Mouse (Mus musculus) midbrain, embryonic 13.5 days (tissue): ENCODE results near the gene Sugp2. TPM values are rescaled to one million over a fixed set of nuclear protein-coding genes. Genes with fewer than 3 reads are reported as not detected.

ENCODE experiments used
- ATAC-seq: fragments of 200-750 bp; cut with Nextera tagmentation; 2 replicates; pipeline ENCODE4 v1.8.0; 2017; ENCODE audit warnings: mild to moderate bottlenecking, moderate TSS enrichment, moderate library complexity
- H3K27ac ChIP-seq: fragments of 300-500 bp; sonication (generic); 2 replicates; pipeline ENCODE4 v1.5.1; 2015; ENCODE audit warnings: inconsistent platforms, mild to moderate bottlenecking, moderate library complexity
- H3K27me3 ChIP-seq: fragments of 300-500 bp; sonication (generic); 2 replicates; pipeline ENCODE4 v1.6.1; 2015; ENCODE audit warnings: mild to moderate bottlenecking, inconsistent platforms
- H3K36me3 ChIP-seq: fragments of 300-500 bp; sonication (generic); 2 replicates; pipeline ENCODE4 v1.6.1; 2015; ENCODE audit warnings: mild to moderate bottlenecking, inconsistent platforms
- H3K4me1 ChIP-seq: fragments of 300-500 bp; sonication (generic); replicated peaks from 2 replicates; pipeline ENCODE4 v1.6.1; 2015; ENCODE audit warnings: inconsistent platforms
- H3K4me2 ChIP-seq: fragments of 300-500 bp; sonication (generic); replicated peaks from 2 replicates; pipeline ENCODE4 v1.6.1; 2015; ENCODE audit warnings: moderate library complexity, mild to moderate bottlenecking, inconsistent platforms
- H3K4me3 ChIP-seq: fragments of 300-500 bp; sonication (generic); replicated peaks from 2 replicates; pipeline ENCODE4 v1.5.1; 2015; ENCODE audit warnings: mild to moderate bottlenecking, inconsistent platforms
- H3K9ac ChIP-seq: fragments of 300-500 bp; sonication (generic); replicated peaks from 2 replicates; pipeline ENCODE4 v1.6.1; 2015; ENCODE audit warnings: mild to moderate bottlenecking, inconsistent platforms
- H3K9me3 ChIP-seq: fragments of 300-500 bp; sonication (generic); 2 replicates; pipeline ENCODE4 v1.6.1; 2016; ENCODE audit warnings: mild to moderate bottlenecking, inconsistent platforms
- WGBS: fragments of 180-500 bp; shearing (Covaris S2); methylation state at CpG from one replicate; pipeline ENCODE4 v1.1.7; 2015; 5-methylcytosine and 5-hydroxymethylcytosine counted together
- polyA plus RNA-seq: library from polyadenylated mRNA; unstranded; fragments of >200 nt; fragmentation: Nextera tagmentation; extraction: Ambion mirVana; gene quantifications from 2 replicates; pipeline ENCODE4 v1.2.1, GENCODE M21; 2015

Sugp2 gene
- polyA plus RNA-seq, 1 experiment from 2014 or later, result 84.2 TPM

DNA sequence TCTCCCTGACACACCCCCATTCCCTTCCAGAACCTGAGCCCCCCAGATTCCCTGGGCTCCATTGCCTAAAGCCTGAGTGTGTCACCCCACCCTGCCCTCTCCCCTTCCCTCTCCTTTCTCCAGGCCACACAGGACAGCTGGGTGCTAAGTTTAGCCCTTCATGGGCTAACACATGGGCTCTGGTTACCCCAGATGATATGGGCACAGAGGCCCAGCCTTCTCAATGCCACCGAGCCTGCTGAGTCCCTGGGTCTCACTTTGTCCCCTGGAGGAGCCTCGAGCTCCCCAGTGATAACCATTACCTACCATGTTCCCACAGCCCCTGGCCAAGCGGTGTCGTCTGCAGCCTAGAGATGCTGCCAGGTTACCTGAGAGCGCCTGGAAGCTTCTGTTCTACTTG is 83.8 kb downstream of the Sugp2 start:
- no peaks in the 10 kb centered on the region for H3K9me3 ChIP-seq
- H3K36me3 ChIP-seq, result peaks cover 50% of the 10 kb centered on the region
- H3K27ac ChIP-seq, result peak overlapping the region; percentile 95
- H3K4me2 ChIP-seq, result peak overlapping the region; percentile 68
- 92% methylated on average over 5 of the region's 5 CpGs for WGBS
- peaks cover 37% of the 10 kb centered on the region for H3K4me1 ChIP-seq
- H3K4me3 ChIP-seq, result peak overlapping the region; percentile 66
- H3K9ac ChIP-seq, result peak overlapping the region; percentile 84
- H3K27me3 ChIP-seq, result no peaks in the 10 kb centered on the region
- no peak for ATAC-seq

DNA sequence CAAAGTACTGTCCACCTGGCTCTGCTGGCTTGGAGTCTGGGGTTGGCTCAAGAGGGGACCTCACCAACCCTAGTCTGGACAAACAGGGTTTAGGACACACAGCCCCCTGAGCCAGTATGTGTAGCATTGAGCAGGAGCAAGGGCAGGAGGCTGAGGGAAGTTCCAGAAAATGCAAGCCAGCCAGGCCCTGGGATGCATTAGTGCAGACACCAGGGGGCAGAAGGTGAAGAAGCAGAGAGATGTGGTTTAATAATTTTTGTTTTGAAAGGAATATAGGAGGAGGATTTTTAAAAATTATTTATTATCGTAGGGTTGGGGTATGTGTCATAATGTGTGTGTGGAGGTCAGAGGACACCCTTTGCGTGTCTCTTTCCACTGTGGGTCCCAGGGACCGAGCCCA is 89.7 kb downstream of the Sugp2 start:
- Histone ChIP-seq H3K9ac (no peak overlapping the region), H3K27ac (no peak overlapping the region), H3K36me3 (peaks cover 81% of the 10 kb centered on the region), H3K4me3 (no peak overlapping the region), H3K9me3 (no peaks in the 10 kb centered on the region), H3K27me3 (peaks cover 2% of the 10 kb centered on the region; the same call in 1 of the 2 replicates), H3K4me1 (no peaks in the 10 kb centered on the region), H3K4me2 (no peak overlapping the region)
- WGBS, result 95% methylated on average over 3 of the region's 3 CpGs
- no peak for ATAC-seq

DNA sequence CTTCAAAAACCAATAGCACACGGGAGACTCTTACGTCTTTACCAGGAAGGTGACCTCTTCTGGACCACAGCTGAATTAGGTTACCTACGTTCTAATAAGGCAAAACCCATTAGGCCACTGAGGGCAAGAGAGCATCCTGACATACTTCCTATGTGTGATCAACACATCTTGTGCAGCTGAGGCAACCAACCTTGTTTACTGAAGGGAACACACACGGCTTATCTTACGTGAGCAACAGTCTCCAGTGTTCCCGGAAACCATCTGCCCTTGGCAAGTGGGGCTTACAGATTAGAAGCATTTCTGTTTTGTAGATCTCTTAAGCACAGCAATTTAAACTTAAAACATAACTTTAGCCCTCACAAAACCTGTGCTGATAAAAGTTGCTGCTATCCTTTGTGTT is 93.5 kb downstream of the Sugp2 start:
- WGBS, result 97% methylated on average over 6 of the region's 6 CpGs
- H3K4me2 ChIP-seq, result no peak overlapping the region
- no peak for ATAC-seq

DNA sequence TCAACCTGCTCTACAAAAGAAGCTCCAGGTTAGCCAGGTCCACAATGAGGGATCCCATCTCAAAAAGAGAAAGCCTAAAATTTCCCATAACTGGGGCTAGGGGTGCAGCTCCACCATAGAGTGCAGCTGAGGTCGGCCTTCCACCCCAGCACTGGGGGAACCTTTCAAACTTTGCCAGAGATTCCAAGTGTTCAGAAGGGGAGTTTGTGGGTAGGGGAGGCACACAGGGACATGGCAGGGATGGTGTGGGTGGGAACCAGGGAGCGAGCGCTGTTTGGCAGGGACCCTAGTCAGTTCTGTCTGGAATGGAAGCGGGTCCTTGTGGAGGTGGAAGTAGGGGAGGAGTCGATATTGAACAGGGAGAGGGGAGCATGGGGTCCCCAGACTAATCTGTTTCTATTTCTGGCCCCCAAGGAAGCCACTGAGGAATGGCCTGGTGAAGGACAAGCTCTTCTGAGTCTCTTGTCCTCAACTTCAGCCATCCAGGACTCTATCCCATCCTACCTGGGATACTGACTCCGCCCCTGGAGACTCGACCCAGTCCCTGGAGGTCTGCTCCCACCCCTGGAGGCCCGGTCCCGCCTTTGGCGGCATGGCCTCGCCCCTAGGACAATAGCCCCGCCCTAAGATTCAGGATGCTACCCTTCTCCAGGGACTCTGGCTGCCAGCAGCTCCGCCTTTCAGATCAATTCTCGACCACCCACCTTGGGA is 95.3 kb downstream of the Sugp2 start, which contains the start of gene Gdf1:
Gdf1 (plus strand) TSS at position 694 of the 711 bp plus-strand sequence.
- Histone ChIP-seq H3K9me3 (no peaks in the 10 kb centered on the region), H3K27ac (0 out of 2 replicates have a peak within 1 kb of the TSS, but pooled peaks have one; percentile 25), H3K4me2 (peak within 1 kb of the TSS; percentile 36), H3K27me3 (peaks cover 15% of the 10 kb centered on the region), H3K4me1 (peaks cover 37% of the 10 kb centered on the region), H3K4me3 (no peak within 1 kb of the TSS; the same call in 1 of the 2 replicates), H3K36me3 (peaks cover 82% of the 10 kb centered on the region), H3K9ac (peak within 1 kb of the TSS; percentile 48)
- WGBS, result 22% methylated on average over 14 of the region's 14 CpGs
- ATAC-seq, result no peak

More for the DNA sequence above, 93.5 kb downstream of the Sugp2 start:
- peaks cover 35% of the 10 kb centered on the region for H3K4me1 ChIP-seq
- H3K36me3 ChIP-seq, result peaks cover 82% of the 10 kb centered on the region
- H3K27me3 ChIP-seq, result peaks cover 15% of the 10 kb centered on the region
- no peaks in the 10 kb centered on the region for H3K9me3 ChIP-seq
- H3K4me3 ChIP-seq, result no peak overlapping the region
- H3K9ac ChIP-seq, result no peak overlapping the region
- no peak overlapping the region for H3K27ac ChIP-seq

Other genes with a start within 250 kb of the Sugp2 start
- 26.0 and 27.7 TPM in 2 replicates for gene Gatad2a, start 237.8 kb upstream of the Sugp2 start, polyA plus RNA-seq
- gene Mau2, start 191.5 kb upstream of the Sugp2 start, polyA plus RNA-seq, result 83.9 and 87.6 TPM in 2 replicates
- gene Sugp1, start 191.4 kb upstream of the Sugp2 start, polyA plus RNA-seq, result 62.1 and 65.1 TPM in 2 replicates
- 1.8 TPM in 2 replicates for gene Tm6sf2, start 161.3 kb upstream of the Sugp2 start, polyA plus RNA-seq
- gene Hapln4, start 150.8 kb upstream of the Sugp2 start, polyA plus RNA-seq, result 0.39 and 0.40 TPM in 2 replicates
- 139 and 146 TPM in 2 replicates for gene Ncan, start 113.4 kb upstream of the Sugp2 start, polyA plus RNA-seq
- 27.2 and 30.4 TPM in 2 replicates for gene Nr2c2ap, start 102.9 kb upstream of the Sugp2 start, polyA plus RNA-seq
- 12.5 and 13.4 TPM in 2 replicates for gene Rfxank, start 95.1 kb upstream of the Sugp2 start, polyA plus RNA-seq
- gene Borcs8, start 94.7 kb upstream of the Sugp2 start, polyA plus RNA-seq, result 53.0 and 56.5 TPM in 2 replicates
- gene Mef2b, start 94.5 kb upstream of the Sugp2 start, polyA plus RNA-seq, result 0.26 and 0.59 TPM in 2 replicates
- 44.6 and 49.5 TPM in 2 replicates for gene Tmem161a, start 61.9 kb upstream of the Sugp2 start, polyA plus RNA-seq
- 4.3 and 4.4 TPM in 2 replicates for gene Slc25a42, start 21.9 kb upstream of the Sugp2 start, polyA plus RNA-seq
- gene Armc6, start 240 bp downstream of the Sugp2 start, polyA plus RNA-seq, result 74.2 and 77.6 TPM in 2 replicates
- gene Homer3, start 48.6 kb downstream of the Sugp2 start, polyA plus RNA-seq, result 57.7 and 61.5 TPM in 2 replicates
- 50.0 and 54.6 TPM in 2 replicates for gene Ddx49, start 68.3 kb downstream of the Sugp2 start, polyA plus RNA-seq
- gene Cope, start 68.3 kb downstream of the Sugp2 start, polyA plus RNA-seq, result 273 and 290 TPM in 2 replicates
- gene Cers1, start 81.5 kb downstream of the Sugp2 start, polyA plus RNA-seq, result 23.7 and 26.2 TPM in 2 replicates
- gene Gdf1, start 95.6 kb downstream of the Sugp2 start, polyA plus RNA-seq, result 3.7 and 6.0 TPM in 2 replicates
- 15.5 and 18.1 TPM in 2 replicates for gene Upf1, start 119.1 kb downstream of the Sugp2 start, polyA plus RNA-seq
- 0.21 and 0.42 TPM in 2 replicates for gene Comp, start 139.3 kb downstream of the Sugp2 start, polyA plus RNA-seq
- 33.9 and 36.1 TPM in 2 replicates for gene Crtc1, start 205.4 kb downstream of the Sugp2 start, polyA plus RNA-seq
- 19.3 and 22.2 TPM in 2 replicates for gene Klhl26, start 242.7 kb downstream of the Sugp2 start, polyA plus RNA-seq